Mouse (Mus musculus): ENCODE results near the gene Cdhr2. TPM values are rescaled to one million over a fixed set of nuclear protein-coding genes. Genes with fewer than 3 reads are reported as not detected.

The Cdhr2 gene
- polyA plus RNA-seq, 1 experiment from 2014 or later, result not detected

DNA sequence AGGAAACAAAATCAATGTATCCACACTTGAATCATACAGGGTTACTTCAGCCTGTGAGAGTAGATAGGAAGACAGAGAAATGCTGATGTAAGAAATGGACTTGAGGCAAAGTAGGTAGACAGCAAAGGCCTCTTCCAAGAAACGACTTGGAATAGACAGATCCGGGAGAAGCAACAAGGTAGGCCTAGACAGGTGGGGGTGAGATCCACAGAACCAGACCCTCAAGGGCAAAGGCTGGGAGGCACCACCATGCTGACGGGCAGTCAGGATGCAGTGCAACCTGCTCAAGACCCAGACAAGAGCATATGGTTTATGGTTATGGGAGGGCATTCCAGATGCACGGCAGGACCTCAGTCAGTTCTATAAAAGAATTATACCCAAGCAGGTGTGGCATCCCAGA lies 65.8 kb downstream of the Cdhr2 start:
- H3K36me3 ChIP-seq (ENCODE audit: control insufficient read depth, insufficient read depth, low read length), result no peaks in the 10 kb centered on the region
- WGBS, result 73% methylated on average over 4 of the region's 4 CpGs
- no peak overlapping the region for H3K9ac ChIP-seq (ENCODE audit: low read length)
- H3K27ac ChIP-seq (replicated peaks; ENCODE audit: low read depth, low read length), result no peak overlapping the region
- H3K4me2 ChIP-seq (ENCODE audit: low read depth, severe bottlenecking), result no peak overlapping the region
- H3K4me1 ChIP-seq (ENCODE audit: control insufficient read depth, insufficient read depth, low read length), result no peaks in the 10 kb centered on the region; the same call in 1 of the 2 replicates
- no peaks in the 10 kb centered on the region for H3K9me3 ChIP-seq (ENCODE audit: control insufficient read depth, low read length)
- DNase-seq (ENCODE audit: low spot score) (no peak), ATAC-seq (ENCODE audit: insufficient number of reproducible peaks, low FRiP score, low TSS enrichment, low read depth) (no peak)
- peaks cover 52% of the 10 kb centered on the region for H3K27me3 ChIP-seq (ENCODE audit: control insufficient read depth, insufficient read depth, low read length)
- no peak overlapping the region for H3K4me3 ChIP-seq (ENCODE audit: low read depth, low read length)

DNA sequence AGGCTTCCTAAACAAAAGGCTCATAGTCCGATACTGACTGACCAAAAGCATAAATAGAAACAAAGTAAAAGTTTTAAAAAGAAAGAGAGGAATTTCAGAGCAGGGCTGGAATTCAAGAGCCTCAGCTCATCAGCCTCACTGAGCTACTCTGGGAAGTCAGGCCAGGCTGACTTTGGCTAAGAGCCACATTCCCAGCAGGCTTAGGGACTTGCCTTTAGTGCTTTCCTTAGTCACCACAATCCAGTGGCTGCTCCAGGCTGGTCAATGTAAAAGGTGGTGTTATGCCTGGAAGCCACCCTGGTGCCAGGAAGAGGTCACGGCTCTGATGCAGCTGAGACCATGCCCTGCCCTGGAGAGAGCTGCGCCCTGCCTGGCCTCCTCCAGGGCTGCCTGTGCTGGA lies 79.3 kb downstream of the Cdhr2 start:
- no peak overlapping the region for H3K4me3 ChIP-seq (ENCODE audit: low read depth, low read length)
- no peak overlapping the region for H3K27ac ChIP-seq (replicated peaks; ENCODE audit: low read depth, low read length)
- DNase-seq (ENCODE audit: low spot score) (no peak), ATAC-seq (ENCODE audit: insufficient number of reproducible peaks, low FRiP score, low TSS enrichment, low read depth) (no peak)
- H3K9me3 ChIP-seq (ENCODE audit: control insufficient read depth, low read length), result no peaks in the 10 kb centered on the region
- no peak overlapping the region for H3K4me2 ChIP-seq (ENCODE audit: low read depth, severe bottlenecking)
- H3K9ac ChIP-seq (ENCODE audit: low read length), result no peak overlapping the region
- H3K27me3 ChIP-seq (ENCODE audit: control insufficient read depth, insufficient read depth, low read length), result no peaks in the 10 kb centered on the region
- no peaks in the 10 kb centered on the region for H3K4me1 ChIP-seq (ENCODE audit: control insufficient read depth, insufficient read depth, low read length)
- WGBS, result 91% methylated on average over 3 of the region's 3 CpGs
- no peaks in the 10 kb centered on the region for H3K36me3 ChIP-seq (ENCODE audit: control insufficient read depth, insufficient read depth, low read length)

DNA sequence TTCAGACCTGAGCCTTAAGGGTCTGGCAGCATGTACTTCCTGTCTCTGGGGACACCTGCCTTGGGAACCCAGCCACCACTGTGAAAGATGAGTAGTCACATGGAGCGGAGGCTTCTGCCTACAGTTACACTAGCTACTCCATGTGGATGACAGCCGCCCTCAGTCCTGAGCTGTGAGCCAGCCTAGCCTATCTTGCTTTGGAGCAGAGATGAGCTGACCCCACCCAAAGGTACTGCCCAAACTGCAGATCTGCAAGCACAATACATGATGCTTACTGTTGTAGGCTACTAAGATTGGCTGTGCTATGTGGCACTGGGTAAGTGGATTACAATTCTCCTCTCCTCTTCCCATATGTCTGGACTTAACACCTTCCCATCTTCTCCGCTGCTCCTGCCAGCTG lies 79.8 kb downstream of the Cdhr2 start:
- DNase-seq (ENCODE audit: low spot score), result no peak
- ATAC-seq (ENCODE audit: insufficient number of reproducible peaks, low FRiP score, low TSS enrichment, low read depth), result no peak
- Histone ChIP-seq H3K9me3 (ENCODE audit: control insufficient read depth, low read length) (no peaks in the 10 kb centered on the region), H3K36me3 (ENCODE audit: control insufficient read depth, insufficient read depth, low read length) (no peaks in the 10 kb centered on the region), H3K4me2 (ENCODE audit: low read depth, severe bottlenecking) (no peak overlapping the region), H3K27me3 (ENCODE audit: control insufficient read depth, insufficient read depth, low read length) (no peaks in the 10 kb centered on the region), H3K9ac (ENCODE audit: low read length) (no peak overlapping the region), H3K27ac (replicated peaks; ENCODE audit: low read depth, low read length) (no peak overlapping the region), H3K4me1 (ENCODE audit: control insufficient read depth, insufficient read depth, low read length) (no peaks in the 10 kb centered on the region), H3K4me3 (ENCODE audit: low read depth, low read length) (no peak overlapping the region)
- 84% methylated on average over 3 of the region's 3 CpGs for WGBS

DNA sequence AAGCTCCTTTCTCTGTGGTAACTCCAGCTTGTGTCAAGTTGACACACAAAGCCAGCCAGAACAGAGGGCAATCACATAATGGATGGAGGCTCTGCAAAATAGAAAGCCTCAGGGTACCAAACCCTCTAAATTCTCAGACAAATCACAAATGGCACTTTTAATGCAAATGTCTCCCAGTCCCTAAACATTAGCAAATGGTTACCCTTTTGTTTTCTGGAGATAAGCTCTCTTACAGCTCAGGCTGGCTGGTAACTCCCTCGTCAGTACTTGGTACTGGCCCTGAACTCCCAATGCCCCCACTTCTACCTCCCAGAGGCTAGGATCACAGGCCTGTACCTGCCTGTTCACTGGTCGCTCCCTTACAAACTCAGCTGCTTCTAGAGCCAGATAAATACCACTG lies 82.0 kb downstream of the Cdhr2 start:
- no peak overlapping the region for H3K27ac ChIP-seq (replicated peaks; ENCODE audit: low read depth, low read length)
- no peak overlapping the region for H3K4me2 ChIP-seq (ENCODE audit: low read depth, severe bottlenecking)
- no peak for ATAC-seq (ENCODE audit: insufficient number of reproducible peaks, low FRiP score, low TSS enrichment, low read depth)
- DNase-seq (ENCODE audit: low spot score), result no peak
- no peak overlapping the region for H3K9ac ChIP-seq (ENCODE audit: low read length)
- 61% methylated on average over 2 of the region's 2 CpGs for WGBS
- H3K36me3 ChIP-seq (ENCODE audit: control insufficient read depth, insufficient read depth, low read length), result no peaks in the 10 kb centered on the region
- H3K4me1 ChIP-seq (ENCODE audit: control insufficient read depth, insufficient read depth, low read length), result no peaks in the 10 kb centered on the region
- no peaks in the 10 kb centered on the region for H3K27me3 ChIP-seq (ENCODE audit: control insufficient read depth, insufficient read depth, low read length)
- no peak overlapping the region for H3K4me3 ChIP-seq (ENCODE audit: low read depth, low read length)
- no peaks in the 10 kb centered on the region for H3K9me3 ChIP-seq (ENCODE audit: control insufficient read depth, low read length)

DNA sequence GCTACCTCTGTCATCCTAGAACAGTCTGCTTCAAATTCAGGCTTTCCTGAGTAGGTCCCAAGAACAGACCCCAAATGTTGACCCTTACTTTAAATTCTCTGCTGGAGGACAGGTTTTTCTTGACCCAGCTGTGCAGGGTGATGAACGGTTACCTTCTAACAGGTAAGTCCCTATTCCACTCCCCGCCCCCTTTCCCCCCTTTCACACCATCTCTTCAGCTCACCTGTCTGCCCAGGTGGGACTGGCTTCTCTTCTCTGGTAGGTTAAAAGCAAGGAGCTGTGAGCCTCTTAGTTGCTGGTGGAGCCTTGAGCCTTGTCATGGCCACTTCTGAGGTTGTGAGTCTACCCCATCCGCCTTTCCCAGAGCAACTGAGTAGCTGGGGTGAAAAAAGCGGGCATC lies 82.4 kb downstream of the Cdhr2 start, which contains the start of gene Eif4e1b:
TSS of gene Eif4e1b (plus strand) at position 301 of the 400 bp plus-strand sequence.
- 94% methylated on average over 4 of the region's 4 CpGs for WGBS
- ATAC-seq (ENCODE audit: insufficient number of reproducible peaks, low FRiP score, low TSS enrichment, low read depth) (no peak), DNase-seq (ENCODE audit: low spot score) (no peak)
- H3K27me3 ChIP-seq (ENCODE audit: control insufficient read depth, insufficient read depth, low read length), result no peaks in the 10 kb centered on the region
- H3K4me3 ChIP-seq (ENCODE audit: low read depth, low read length), result no peak within 1 kb of the TSS
- no peak within 1 kb of the TSS for H3K4me2 ChIP-seq (ENCODE audit: low read depth, severe bottlenecking)
- H3K4me1 ChIP-seq (ENCODE audit: control insufficient read depth, insufficient read depth, low read length), result no peaks in the 10 kb centered on the region
- H3K36me3 ChIP-seq (ENCODE audit: control insufficient read depth, insufficient read depth, low read length), result no peaks in the 10 kb centered on the region
- no peak within 1 kb of the TSS for H3K27ac ChIP-seq (replicated peaks; ENCODE audit: low read depth, low read length)
- no peaks in the 10 kb centered on the region for H3K9me3 ChIP-seq (ENCODE audit: control insufficient read depth, low read length)
- no peak within 1 kb of the TSS for H3K9ac ChIP-seq (ENCODE audit: low read length)

Other genes starting within 250 kb of the Cdhr2 start
- 175 and 176 TPM in 2 replicates for gene Thoc3, start 232.6 kb upstream of the Cdhr2 start, polyA plus RNA-seq (2014; fragmentation: Nextera tagmentation; extraction: Ambion mirVana)
- gene Simc1, start 197.7 kb upstream of the Cdhr2 start, polyA plus RNA-seq (2014; fragmentation: Nextera tagmentation; extraction: Ambion mirVana), result 23.3 and 24.4 TPM in 2 replicates
- gene 4833439L19Rik, start 136.0 kb upstream of the Cdhr2 start, polyA plus RNA-seq (2014; fragmentation: Nextera tagmentation; extraction: Ambion mirVana), result 184 and 185 TPM in 2 replicates
- gene Arl10, start 126.4 kb upstream of the Cdhr2 start, polyA plus RNA-seq (2014; fragmentation: Nextera tagmentation; extraction: Ambion mirVana), result 27.1 and 29.7 TPM in 2 replicates
- gene Nop16, start 111.4 kb upstream of the Cdhr2 start, polyA plus RNA-seq (2014; fragmentation: Nextera tagmentation; extraction: Ambion mirVana), result 95.6 and 99.7 TPM in 2 replicates
- 155 and 157 TPM in 2 replicates for gene Higd2a, start 111.3 kb upstream of the Cdhr2 start, polyA plus RNA-seq (2014; fragmentation: Nextera tagmentation; extraction: Ambion mirVana)
- 12.3 and 13.0 TPM in 2 replicates for gene Cltb, start 90.1 kb upstream of the Cdhr2 start, polyA plus RNA-seq (2014; fragmentation: Nextera tagmentation; extraction: Ambion mirVana)
- 95.7 and 99.2 TPM in 2 replicates for gene Faf2, start 79.7 kb upstream of the Cdhr2 start, polyA plus RNA-seq (2014; fragmentation: Nextera tagmentation; extraction: Ambion mirVana)
- gene Rnf44, start 7.6 kb upstream of the Cdhr2 start, polyA plus RNA-seq (2014; fragmentation: Nextera tagmentation; extraction: Ambion mirVana), result 94.8 and 101 TPM in 2 replicates
- 0.55 and 0.68 TPM in 2 replicates for gene Gprin1, start 48.4 kb downstream of the Cdhr2 start, polyA plus RNA-seq (2014; fragmentation: Nextera tagmentation; extraction: Ambion mirVana)
- not detected in 2 replicates for gene Sncb, start 65.1 kb downstream of the Cdhr2 start, polyA plus RNA-seq (2014; fragmentation: Nextera tagmentation; extraction: Ambion mirVana)
- gene Eif4e1b, start 82.5 kb downstream of the Cdhr2 start, polyA plus RNA-seq (2014; fragmentation: Nextera tagmentation; extraction: Ambion mirVana), result not detected in 2 replicates
- gene Tspan17, start 87.9 kb downstream of the Cdhr2 start, polyA plus RNA-seq (2014; fragmentation: Nextera tagmentation; extraction: Ambion mirVana), result 1.7 and 1.8 TPM in 2 replicates
- gene Unc5a, start 247.9 kb downstream of the Cdhr2 start, polyA plus RNA-seq (2014; fragmentation: Nextera tagmentation; extraction: Ambion mirVana), result 0.71 and 0.79 TPM in 2 replicates

Data from limb, embryonic 11.5 days (tissue).